Mouse (Mus musculus): ENCODE results near the gene Mto1. TPM values are rescaled to one million over a fixed set of nuclear protein-coding genes. Genes with fewer than 3 reads are reported as not detected.
"Not testable (repeated sequence)": the region's sequence is repeated elsewhere in the genome, so short reads cannot be mapped to it uniquely, and the experiment has no call there.

Gene Mto1
- polyA plus RNA-seq, 1 experiment from 2014 or later: 22.1 TPM

GRCm38 (mm10) chr9:78476531-78477020, 28.6 kb downstream of the Mto1 start:
- no peak for ATAC-seq (ENCODE audit: insufficient number of reproducible peaks, insufficient read depth, low FRiP score, low TSS enrichment)
- Histone ChIP-seq H3K9ac (no peak overlapping the region), H3K27me3 (no peaks in the 10 kb centered on the region), H3K4me1 (peaks cover 10% of the 10 kb centered on the region; the same call in 1 of the 2 replicates), H3K4me3 (no peak overlapping the region), H3K9me3 (no peaks in the 10 kb centered on the region), H3K27ac (0 out of 2 replicates have a peak overlapping the region, but pooled peaks have one; percentile 17), H3K4me2 (replicated peaks) (no peak overlapping the region), H3K36me3 (peaks cover 50% of the 10 kb centered on the region)
- 13% methylated on average over 1 of the region's 1 CpGs for WGBS

DNA sequence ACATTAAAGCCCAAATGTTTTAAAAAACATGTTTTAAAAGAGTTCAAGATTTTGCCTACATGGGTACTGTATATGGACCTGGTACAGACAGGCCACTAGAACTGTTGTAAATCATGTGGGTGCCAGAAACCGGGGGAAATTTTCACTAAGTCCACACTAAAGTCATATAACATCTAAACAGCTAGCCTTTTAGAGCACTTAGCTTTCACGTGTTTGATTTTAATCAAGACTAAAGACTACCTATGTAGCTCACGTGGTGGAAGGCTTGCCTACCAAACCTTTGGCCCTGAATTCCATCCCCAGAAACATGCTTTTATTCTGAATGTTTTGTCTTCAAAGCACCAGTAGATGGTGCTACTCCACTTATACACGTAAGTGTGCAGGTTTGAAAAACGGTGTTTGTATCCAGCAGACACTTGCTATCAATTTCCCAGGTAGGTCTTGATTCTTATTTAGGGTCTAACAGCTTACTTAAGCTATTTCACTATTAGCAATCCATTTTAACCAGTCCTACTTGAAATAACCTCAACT, 29.1 kb downstream of the Mto1 start:
- Histone ChIP-seq H3K4me2 (replicated peaks) (no peak overlapping the region), H3K9ac (no peak overlapping the region), H3K9me3 (no peaks in the 10 kb centered on the region), H3K27me3 (no peaks in the 10 kb centered on the region), H3K4me1 (peaks cover 10% of the 10 kb centered on the region; the same call in 1 of the 2 replicates), H3K36me3 (peaks cover 50% of the 10 kb centered on the region), H3K4me3 (no peak overlapping the region), H3K27ac (0 out of 2 replicates have a peak overlapping the region, but pooled peaks have one; percentile 17)
- no peak for ATAC-seq (ENCODE audit: insufficient number of reproducible peaks, insufficient read depth, low FRiP score, low TSS enrichment)
- WGBS: 7% methylated on average over 5 of the region's 5 CpGs

- Histone ChIP-seq H3K4me1 (peaks cover 16% of the 10 kb centered on the region; the same call in 1 of the 2 replicates), H3K36me3 (peaks cover 39% of the 10 kb centered on the region), H3K4me2 (replicated peaks) (0 out of 2 replicates have a peak overlapping the region, but pooled peaks have one; percentile 16)
- ATAC-seq (ENCODE audit: insufficient number of reproducible peaks, insufficient read depth, low FRiP score, low TSS enrichment); H3K9me3 ChIP-seq; H3K27me3 ChIP-seq; H3K4me3 ChIP-seq; H3K27ac ChIP-seq; H3K9ac ChIP-seq: not testable (repeated sequence)
- 63% methylated on average over 1 of the region's 1 CpGs for WGBS
Observed at GRCm38 (mm10) chr9:78478009-78478605, 30.1 kb downstream of the Mto1 start.

GRCm38 (mm10) chr9:78479308-78479707, 31.3 kb downstream of the Mto1 start:
- H3K27me3 ChIP-seq; H3K9me3 ChIP-seq; H3K27ac ChIP-seq; ATAC-seq (ENCODE audit: insufficient number of reproducible peaks, insufficient read depth, low FRiP score, low TSS enrichment): not testable (repeated sequence)
- H3K4me1 ChIP-seq: peaks cover 16% of the 10 kb centered on the region; the same call in 1 of the 2 replicates
- 33% methylated on average over 8 of the region's 8 CpGs for WGBS
- peak overlapping the region; percentile 33 for H3K9ac ChIP-seq
- H3K36me3 ChIP-seq: peaks cover 30% of the 10 kb centered on the region
- peak overlapping the region; percentile 62 for H3K4me2 ChIP-seq (replicated peaks)
- peak overlapping the region; percentile 97 for H3K4me3 ChIP-seq

DNA sequence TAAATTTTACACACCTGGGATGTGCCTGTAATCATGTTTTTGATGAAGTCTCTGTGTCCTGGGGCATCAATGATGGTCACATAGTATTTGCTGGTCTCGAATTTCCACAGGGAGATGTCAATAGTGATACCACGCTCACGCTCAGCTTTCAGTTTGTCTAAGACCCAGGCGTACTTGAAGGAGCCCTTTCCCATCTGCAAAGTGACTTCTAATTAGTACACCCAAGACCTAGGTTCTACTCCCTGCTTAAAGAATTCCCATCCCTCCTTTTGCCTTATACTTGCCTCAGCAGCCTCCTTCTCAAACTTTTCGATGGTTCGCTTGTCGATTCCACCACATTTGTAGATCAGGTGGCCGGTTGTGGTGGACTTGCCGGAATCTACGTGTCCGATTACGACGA, 32.2 kb downstream of the Mto1 start:
- H3K27me3 ChIP-seq; H3K9me3 ChIP-seq; ATAC-seq (ENCODE audit: insufficient number of reproducible peaks, insufficient read depth, low FRiP score, low TSS enrichment): not testable (repeated sequence)
- peak overlapping the region; percentile 97 for H3K4me3 ChIP-seq
- peaks cover 30% of the 10 kb centered on the region for H3K36me3 ChIP-seq
- H3K4me1 ChIP-seq: peaks cover 16% of the 10 kb centered on the region; the same call in 1 of the 2 replicates
- H3K27ac ChIP-seq: peak overlapping the region; percentile 98
- H3K9ac ChIP-seq: peak overlapping the region; percentile 99
- under 1% methylated on average over 13 of the region's 13 CpGs for WGBS
- H3K4me2 ChIP-seq (replicated peaks): peak overlapping the region; percentile 62

- Histone ChIP-seq H3K9ac (peak overlapping the region; percentile 99), H3K4me2 (replicated peaks) (peak overlapping the region; percentile 62), H3K4me3 (peak overlapping the region; percentile 97), H3K27me3 (no peaks in the 10 kb centered on the region), H3K36me3 (peaks cover 30% of the 10 kb centered on the region), H3K4me1 (peaks cover 16% of the 10 kb centered on the region; the same call in 1 of the 2 replicates), H3K9me3 (no peaks in the 10 kb centered on the region), H3K27ac (peak overlapping the region; percentile 98)
- ATAC-seq (ENCODE audit: insufficient number of reproducible peaks, insufficient read depth, low FRiP score, low TSS enrichment): 0 out of 2 replicates have a peak, but pooled peaks have one; percentile 1
- under 1% methylated on average over 46 of the region's 46 CpGs for WGBS
Observed at GRCm38 (mm10) chr9:78480706-78481358, 32.8 kb downstream of the Mto1 start.

DNA sequence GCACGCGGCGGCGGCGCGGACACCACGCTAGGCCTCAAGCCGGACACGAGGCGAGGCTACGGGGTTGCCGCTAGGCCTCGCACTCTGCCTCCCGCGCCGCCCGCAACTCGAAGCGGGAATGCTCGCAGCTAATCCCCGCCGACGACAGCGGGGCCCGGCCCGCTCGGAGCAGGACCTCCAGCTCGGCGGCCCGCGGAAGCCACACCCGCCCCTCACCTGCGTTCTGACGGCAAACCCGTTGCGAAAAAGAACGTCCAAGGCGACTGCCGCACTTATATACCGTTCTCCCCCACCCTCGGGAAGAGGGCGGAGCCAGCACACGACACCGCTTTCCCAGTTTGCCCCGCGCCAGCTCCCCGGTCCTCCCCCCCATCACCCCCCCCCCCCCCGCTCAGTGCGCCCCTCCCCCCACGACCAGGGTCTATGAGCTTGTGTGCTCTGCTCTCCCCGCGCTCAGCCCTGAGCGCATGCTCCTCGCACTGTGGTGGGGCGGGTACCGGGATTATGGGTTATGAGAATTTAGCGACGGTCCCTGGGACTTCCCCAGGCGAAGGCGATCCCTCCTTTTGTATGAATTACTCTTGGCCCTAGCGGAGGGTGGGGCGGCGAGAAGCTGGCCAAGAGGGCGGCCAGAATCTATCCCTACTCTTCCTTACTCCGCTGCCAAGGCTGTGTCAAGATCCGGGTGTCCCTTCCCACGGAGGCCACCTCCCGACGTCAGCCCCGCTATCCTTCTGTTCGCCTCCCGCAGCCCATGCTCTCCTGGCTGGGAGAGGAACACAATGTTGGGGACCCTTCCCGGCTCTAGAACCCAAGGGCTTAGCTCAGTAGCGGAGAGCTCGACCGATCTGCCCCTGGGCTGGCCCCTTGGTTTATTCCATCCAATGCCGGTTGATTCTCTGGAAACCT, 33.7 kb downstream of the Mto1 start:
- Histone ChIP-seq H3K4me3 (peak overlapping the region; percentile 97), H3K9me3 (no peaks in the 10 kb centered on the region), H3K27ac (peak overlapping the region; percentile 98), H3K4me1 (peaks cover 16% of the 10 kb centered on the region; the same call in 1 of the 2 replicates), H3K36me3 (peaks cover 25% of the 10 kb centered on the region), H3K27me3 (no peaks in the 10 kb centered on the region), H3K9ac (peak overlapping the region; percentile 99), H3K4me2 (replicated peaks) (peak overlapping the region; percentile 62)
- under 1% methylated on average over 73 of the region's 77 CpGs for WGBS
- ATAC-seq (ENCODE audit: insufficient number of reproducible peaks, insufficient read depth, low FRiP score, low TSS enrichment): peak; percentile 100

- peaks cover 16% of the 10 kb centered on the region; the same call in 1 of the 2 replicates for H3K4me1 ChIP-seq
- H3K9me3 ChIP-seq: no peaks in the 10 kb centered on the region
- peak overlapping the region; percentile 95 for H3K27ac ChIP-seq
- H3K9ac ChIP-seq: peak overlapping the region; percentile 61
- H3K4me2 ChIP-seq (replicated peaks): peak overlapping the region; percentile 62
- peaks cover 19% of the 10 kb centered on the region for H3K36me3 ChIP-seq
- H3K27me3 ChIP-seq: no peaks in the 10 kb centered on the region
- 6% methylated on average over 3 of the region's 3 CpGs for WGBS
- H3K4me3 ChIP-seq: peak overlapping the region; percentile 97
- ATAC-seq (ENCODE audit: insufficient number of reproducible peaks, insufficient read depth, low FRiP score, low TSS enrichment): no peak
Observed at GRCm38 (mm10) chr9:78482386-78482785, 34.4 kb downstream of the Mto1 start.

GRCm38 (mm10) chr9:78484660-78485059, 36.7 kb downstream of the Mto1 start:
- H3K9me3 ChIP-seq: no peaks in the 10 kb centered on the region
- 0 out of 2 replicates have a peak, but pooled peaks cover under 1% of the 10 kb centered on the region for H3K36me3 ChIP-seq
- no peaks in the 10 kb centered on the region for H3K27me3 ChIP-seq
- H3K4me3 ChIP-seq: no peak overlapping the region
- no peak overlapping the region for H3K9ac ChIP-seq
- ATAC-seq (ENCODE audit: insufficient number of reproducible peaks, insufficient read depth, low FRiP score, low TSS enrichment): no peak
- H3K4me1 ChIP-seq: peaks cover 13% of the 10 kb centered on the region; the same call in 1 of the 2 replicates
- H3K4me2 ChIP-seq (replicated peaks): no peak overlapping the region
- WGBS: 63% methylated on average over 3 of the region's 3 CpGs
- H3K27ac ChIP-seq: no peak overlapping the region

- not testable (repeated sequence) for H3K4me2 ChIP-seq (replicated peaks); ATAC-seq (ENCODE audit: insufficient number of reproducible peaks, insufficient read depth, low FRiP score, low TSS enrichment); H3K4me3 ChIP-seq; H3K27me3 ChIP-seq; H3K9me3 ChIP-seq; H3K27ac ChIP-seq; H3K9ac ChIP-seq; H3K36me3 ChIP-seq; H3K4me1 ChIP-seq
- WGBS: 95% methylated on average over 5 of the region's 5 CpGs
Observed at GRCm38 (mm10) chr9:78488021-78488420, 40.0 kb downstream of the Mto1 start.
